20 mouse cellular contexts compared by ENCODE assay signal in the genomic region with DNA sequence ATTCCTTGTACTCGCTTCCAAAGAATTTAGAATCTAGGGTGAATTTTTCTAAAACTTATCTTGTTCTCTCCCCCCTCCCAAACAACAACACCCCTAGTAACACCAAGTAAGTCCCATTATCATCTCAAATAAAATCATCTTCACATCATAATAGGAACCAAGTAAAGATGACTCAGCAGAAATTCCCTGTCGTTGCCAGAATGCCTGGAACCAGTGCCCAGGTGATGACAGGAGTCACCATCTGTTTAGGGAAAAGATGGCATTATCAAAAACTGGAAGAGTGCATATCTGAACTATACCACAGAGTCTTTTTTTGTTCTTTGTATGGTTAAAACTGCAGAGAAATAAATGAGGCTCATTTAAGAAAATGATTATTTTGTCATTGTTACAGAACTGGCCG.
A peak's percentile ranks its signal among the peaks of the same experiment; 100 is the strongest.
DNase-seq lines count a peak whose midpoint lies in the region; ATAC-seq and TF ChIP-seq lines count a peak whose summit lies in the region.
"Had no signal": no experiment of that assay in that cellular context is flagged by ENCODE, and none has a peak within 500 bp of the region (broad histone marks: within the 10 kb centered on the region; RNA-seq: fewer than 3 reads in every experiment).

No protein-coding gene starts in this region.

- no peak overlapping the region for H3K9ac ChIP-seq in forebrain, postnatal 0 days
- no peak overlapping the region for H3K9ac ChIP-seq in forebrain, embryonic 11.5 days (ENCODE audit: low read length)
- H3K9ac ChIP-seq in ES-E14 (ENCODE audit: insufficient read depth, low read depth, low read length, poor library complexity, severe bottlenecking): no peak overlapping the region
- no peak overlapping the region for H3K9ac ChIP-seq in heart, embryonic 11.5 days (ENCODE audit: low read depth, low read length)
- H3K9ac ChIP-seq: heart, embryonic 15.5 days; stomach, embryonic 15.5 days had no signal

- WGBS in forebrain, postnatal 0 days: 57% methylated on average over 3 of the region's 3 CpGs
- 88% methylated on average over 3 of the region's 3 CpGs for WGBS in forebrain, embryonic 11.5 days
- 68% methylated on average over 3 of the region's 3 CpGs for WGBS in heart, embryonic 11.5 days (ENCODE audit: insufficient replicate concordance)

- in situ Hi-C loops in ES-E14 (cut with MboI; ENCODE audit: low sequenced_read_pairs in 2 of 2, unreplicated experiment in 2 of 2): no loop called here

- no peak for ATAC-seq in forebrain, postnatal 0 days
- ATAC-seq in forebrain, embryonic 11.5 days (replicated peaks; ENCODE audit: low FRiP score): no peak
- ATAC-seq in heart, embryonic 11.5 days (replicated peaks; ENCODE audit: insufficient number of reproducible peaks, low FRiP score, low TSS enrichment): no peak

- TF ChIP-seq CTCF in forebrain, postnatal 0 days (IDR thresholded peaks at IDR 0.05; ENCODE audit: low read depth): no peak

- DNase-seq in forebrain, postnatal 0 days: peak; percentile 14
- no peak for DNase-seq in forebrain, embryonic 11.5 days (ENCODE audit: low spot score)
- DNase-seq in ES-E14 (ENCODE audit: low read depth, low spot score): no peak
- peak; percentile 74 for DNase-seq in cerebellum, adult 11-12 months
- DNase-seq in cerebellum, postnatal 14 days: peak; percentile 69 to 77
- no peak for DNase-seq in lung, postnatal 36 days
- DNase-seq: adrenal gland, adult 2 months; B cell, adult 2 months; heart, adult 11 months; kidney, adult 18-20 months; lung, adult 18-20 months; lung, postnatal 4 days; retina, postnatal 1 day; thymus, adult 2 months had no signal

- no peak overlapping the region for H3K4me3 ChIP-seq in forebrain, postnatal 0 days (ENCODE audit: low read depth, low read length)
- H3K4me3 ChIP-seq in forebrain, embryonic 11.5 days (ENCODE audit: low read depth, low read length): no peak overlapping the region
- no peak overlapping the region for H3K4me3 ChIP-seq in ES-E14 (ENCODE audit: insufficient read depth in 1 of 2, low read depth in 1 of 2, low read length in 2 of 2, poor library complexity in 1 of 2, severe bottlenecking in 1 of 2)
- no peak overlapping the region for H3K4me3 ChIP-seq in heart, embryonic 11.5 days (ENCODE audit: low read depth, low read length)
- H3K4me3 ChIP-seq: embryonic facial prominence, embryonic 10.5 days; heart, embryonic 15.5 days; stomach, embryonic 15.5 days had no signal

- no peaks in the 10 kb centered on the region for H3K9me3 ChIP-seq in forebrain, postnatal 0 days (ENCODE audit: low read length)
- no peaks in the 10 kb centered on the region for H3K9me3 ChIP-seq in forebrain, embryonic 11.5 days (ENCODE audit: control insufficient read depth, low read length)
- no peaks in the 10 kb centered on the region for H3K9me3 ChIP-seq in ES-E14 (ENCODE audit: control insufficient read depth, insufficient read depth, low read depth, low read length)
- no peaks in the 10 kb centered on the region for H3K9me3 ChIP-seq in heart, embryonic 11.5 days (replicated peaks; ENCODE audit: control insufficient read depth, low read length)
- H3K9me3 ChIP-seq: embryonic facial prominence, embryonic 10.5 days; heart, embryonic 15.5 days; stomach, embryonic 15.5 days had no signal

- no peaks in the 10 kb centered on the region for H3K36me3 ChIP-seq in forebrain, postnatal 0 days (ENCODE audit: insufficient read depth)
- H3K36me3 ChIP-seq in forebrain, embryonic 11.5 days (ENCODE audit: control insufficient read depth, insufficient read depth, low read length): no peaks in the 10 kb centered on the region
- no peaks in the 10 kb centered on the region for H3K36me3 ChIP-seq in ES-E14 (ENCODE audit: control insufficient read depth, insufficient read depth, low read length, poor library complexity, severe bottlenecking)
- no peaks in the 10 kb centered on the region for H3K36me3 ChIP-seq in heart, embryonic 11.5 days (ENCODE audit: control insufficient read depth, insufficient read depth, low read length)
- H3K36me3 ChIP-seq: embryonic facial prominence, embryonic 10.5 days; heart, embryonic 15.5 days; stomach, embryonic 15.5 days had no signal

- no peaks in the 10 kb centered on the region for H3K27me3 ChIP-seq in forebrain, postnatal 0 days (ENCODE audit: insufficient read depth, low read length)
- no peaks in the 10 kb centered on the region for H3K27me3 ChIP-seq in forebrain, embryonic 11.5 days (ENCODE audit: control insufficient read depth, insufficient read depth, low read length)
- no peaks in the 10 kb centered on the region for H3K27me3 ChIP-seq in heart, embryonic 11.5 days (ENCODE audit: control insufficient read depth, insufficient read depth, low read length)
- H3K27me3 ChIP-seq: heart, embryonic 15.5 days; stomach, embryonic 15.5 days had no signal

- H3K4me1 ChIP-seq in forebrain, postnatal 0 days (ENCODE audit: insufficient read depth): no peaks in the 10 kb centered on the region
- no peaks in the 10 kb centered on the region for H3K4me1 ChIP-seq in forebrain, embryonic 11.5 days (replicated peaks; ENCODE audit: control insufficient read depth, insufficient read depth, low read length)
- H3K4me1 ChIP-seq in ES-E14 (ENCODE audit: control insufficient read depth in 2 of 2, insufficient read depth in 2 of 2, low read length in 2 of 2, poor library complexity in 1 of 2): no peaks in the 10 kb centered on the region
- no peaks in the 10 kb centered on the region for H3K4me1 ChIP-seq in heart, embryonic 11.5 days (ENCODE audit: control insufficient read depth, insufficient read depth, low read length)
- H3K4me1 ChIP-seq: heart, embryonic 15.5 days; stomach, embryonic 15.5 days had no signal

- no peak overlapping the region for H3K27ac ChIP-seq in forebrain, postnatal 0 days (ENCODE audit: low read depth, low read length)
- no peak overlapping the region for H3K27ac ChIP-seq in forebrain, embryonic 11.5 days (ENCODE audit: low read depth, low read length)
- H3K27ac ChIP-seq in ES-E14 (ENCODE audit: insufficient read depth, low read depth, low read length, poor library complexity, severe bottlenecking): no peak overlapping the region
- H3K27ac ChIP-seq in heart, embryonic 11.5 days (ENCODE audit: low read depth, low read length): no peak overlapping the region
- H3K27ac ChIP-seq: embryonic facial prominence, embryonic 10.5 days; heart, embryonic 15.5 days; kidney, postnatal 0 days; stomach, embryonic 15.5 days had no signal

- H3K4me2 ChIP-seq in forebrain, postnatal 0 days (ENCODE audit: low read depth): no peak overlapping the region
- no peak overlapping the region for H3K4me2 ChIP-seq in forebrain, embryonic 11.5 days (ENCODE audit: low read depth, low read length, severe bottlenecking)
- H3K4me2 ChIP-seq in heart, embryonic 11.5 days: no peak overlapping the region
- H3K4me2 ChIP-seq: heart, embryonic 15.5 days; liver, embryonic 11.5 days; stomach, embryonic 15.5 days had no signal

TF ChIP-seq in ES-E14, 5 proteins besides CTCF, POLR2A, EP300 and RAD21:
- TF ChIP-seq MAFK (IDR thresholded peaks at IDR 0.05; ENCODE audit: insufficient read depth, low read depth, low read length) (peak; percentile 88), ZNF384 (IDR thresholded peaks at IDR 0.05; ENCODE audit: low read depth, low read length) (no peak)

Comparison
In these comparisons a context has a peak if more than half of its experiments do, and no peak if none do; other contexts are left out.
1. DNase-seq: peak in forebrain, postnatal 0 days (single experiment), cerebellum, adult 11-12 months (single experiment) and cerebellum, postnatal 14 days (2 of 2); none in forebrain, embryonic 11.5 days (single experiment), ES-E14 (single experiment) and lung, postnatal 36 days (single experiment).